Mouse (Mus musculus) neural tube, embryonic 14.5 days (tissue): ENCODE results near the gene Hist1h2bn. TPM values are rescaled to one million over a fixed set of nuclear protein-coding genes. Genes with fewer than 3 reads are reported as not detected.
"Not testable (repeated sequence)": the region's sequence is repeated elsewhere in the genome, so short reads cannot be mapped to it uniquely, and the experiment has no call there.

ENCODE experiments used
- ATAC-seq: fragments of 200-750 bp; cut with Nextera tagmentation; 2 replicates; pipeline ENCODE4 v1.8.0; 2017; ENCODE audit warnings: low read depth, mild to moderate bottlenecking, moderate TSS enrichment, moderate library complexity
- H3K27ac ChIP-seq: fragments of 300-500 bp; sonication (generic); 2 replicates; pipeline ENCODE4 v1.5.1; 2014; ENCODE audit warnings: low read depth, mild to moderate bottlenecking, control low read depth, low read length, moderate library complexity, mixed read lengths
- H3K27me3 ChIP-seq: fragments of 300-500 bp; sonication (generic); 2 replicates; pipeline ENCODE4 v1.6.1; 2014; ENCODE audit warnings: low read length; ENCODE audit not compliant: control insufficient read depth, insufficient read depth
- H3K36me3 ChIP-seq: fragments of 300-500 bp; sonication (generic); 2 replicates; pipeline ENCODE4 v1.6.1; 2014; ENCODE audit warnings: low read length, mixed read lengths; ENCODE audit not compliant: control insufficient read depth, insufficient read depth
- H3K4me1 ChIP-seq: fragments of 300-500 bp; sonication (generic); 2 replicates; pipeline ENCODE4 v1.6.1; 2014; ENCODE audit warnings: low read length; ENCODE audit not compliant: control insufficient read depth, insufficient read depth
- H3K4me2 ChIP-seq: fragments of 300-500 bp; sonication (generic); 2 replicates; pipeline ENCODE4 v1.6.1; 2014; ENCODE audit warnings: mild to moderate bottlenecking, low read depth, low read length, control low read depth
- H3K4me3 ChIP-seq: fragments of 300-500 bp; sonication (generic); 2 replicates; pipeline ENCODE4 v1.5.1; 2014; ENCODE audit warnings: low read depth, low read length, control low read depth, mixed read lengths
- H3K9ac ChIP-seq: fragments of 300-500 bp; sonication (generic); replicated peaks from 2 replicates; pipeline ENCODE4 v1.6.1; 2014; ENCODE audit warnings: low read depth, mild to moderate bottlenecking, control low read depth, low read length, mixed read lengths
- H3K9me3 ChIP-seq: fragments of 300-500 bp; sonication (generic); 2 replicates; pipeline ENCODE4 v1.6.1; 2016; ENCODE audit warnings: low read length; ENCODE audit not compliant: control insufficient read depth
- WGBS: fragments of 180-500 bp; shearing (Covaris S2); extraction: QIAGEN DNeasy Blood & Tissue Kit; methylation state at CpG from one replicate; pipeline ENCODE4 v1.1.7; 2014; 5-methylcytosine and 5-hydroxymethylcytosine counted together
- polyA plus RNA-seq: library from polyadenylated mRNA; unstranded; fragments of >200 nt; fragmentation: Nextera tagmentation; extraction: Ambion mirVana; gene quantifications from 2 replicates; pipeline ENCODE4 v1.2.1, GENCODE M21; 2014

Hist1h2bn gene
- polyA plus RNA-seq, 1 experiment from 2014 or later: 1.0 TPM

- under 1% methylated on average over 35 of the region's 63 CpGs for WGBS
- ATAC-seq: peak; percentile 95
- peak within 1 kb of the TSS; percentile 52 for H3K27ac ChIP-seq
- peak within 1 kb of the TSS; percentile 56 for H3K4me2 ChIP-seq
- peaks cover 23% of the 10 kb centered on the region for H3K4me1 ChIP-seq
- H3K9ac ChIP-seq, H3K27me3 ChIP-seq, H3K9me3 ChIP-seq, H3K36me3 ChIP-seq: not testable (repeated sequence)
- H3K4me3 ChIP-seq: peak within 1 kb of the TSS; percentile 29
Measured at GRCm38 (mm10) chr13:21786899-21787629, 33.1 kb downstream of the Hist1h2bn start, which contains the start of the genes Hist1h2an and Hist1h2bp. TSS of gene Hist1h2an (minus strand) at chr13:21787218. TSS of gene Hist1h2bp (plus strand) at chr13:21787461.

- H3K4me2 ChIP-seq: peak overlapping the region; percentile 56
- H3K4me1 ChIP-seq: peaks cover 16% of the 10 kb centered on the region
- no peaks in the 10 kb centered on the region for H3K36me3 ChIP-seq
- H3K27ac ChIP-seq: peak overlapping the region; percentile 5; the same call in 1 of the 2 replicates
- peak; percentile 29; the same call in 1 of the 2 replicates for ATAC-seq
- peak overlapping the region; percentile 29 for H3K4me3 ChIP-seq
- H3K27me3 ChIP-seq: no peaks in the 10 kb centered on the region
- no peaks in the 10 kb centered on the region for H3K9me3 ChIP-seq
- H3K9ac ChIP-seq: no peak overlapping the region
- WGBS: 12% methylated on average over 14 of the region's 21 CpGs
Measured at GRCm38 (mm10) chr13:21787760-21788593, 34.1 kb downstream of the Hist1h2bn start.

GRCm38 (mm10) chr13:21789925-21790324 lies 36.0 kb downstream of the Hist1h2bn start:
- Histone ChIP-seq H3K36me3 (no peaks in the 10 kb centered on the region), H3K9me3 (no peaks in the 10 kb centered on the region), H3K27ac (no peak overlapping the region), H3K4me3 (no peak overlapping the region), H3K27me3 (no peaks in the 10 kb centered on the region), H3K4me1 (peaks cover 12% of the 10 kb centered on the region), H3K9ac (no peak overlapping the region), H3K4me2 (no peak overlapping the region)
- no peak for ATAC-seq
- WGBS: 57% methylated on average over 6 of the region's 6 CpGs

GRCm38 (mm10) chr13:21790601-21791283 lies 36.8 kb downstream of the Hist1h2bn start:
- H3K4me2 ChIP-seq: peak overlapping the region; percentile 40
- H3K27ac ChIP-seq: no peak overlapping the region
- no peaks in the 10 kb centered on the region for H3K9me3 ChIP-seq
- 7% methylated on average over 17 of the region's 18 CpGs for WGBS
- H3K4me1 ChIP-seq: peaks cover 12% of the 10 kb centered on the region
- no peak for ATAC-seq
- H3K9ac ChIP-seq: no peak overlapping the region
- no peaks in the 10 kb centered on the region for H3K27me3 ChIP-seq
- no peaks in the 10 kb centered on the region for H3K36me3 ChIP-seq
- H3K4me3 ChIP-seq: no peak overlapping the region

- WGBS: 91% methylated on average over 7 of the region's 7 CpGs
Measured at GRCm38 (mm10) chr13:21795584-21795983, 41.7 kb downstream of the Hist1h2bn start.

GRCm38 (mm10) chr13:21797163-21797562 lies 43.2 kb downstream of the Hist1h2bn start:
- H3K9me3 ChIP-seq, H3K4me1 ChIP-seq, ATAC-seq, H3K27me3 ChIP-seq, H3K9ac ChIP-seq, H3K4me2 ChIP-seq, H3K36me3 ChIP-seq, H3K27ac ChIP-seq, H3K4me3 ChIP-seq: not testable (repeated sequence)

More at GRCm38 (mm10) chr13:21795584-21795983, 41.7 kb downstream of the Hist1h2bn start:
- H3K9me3 ChIP-seq: no peaks in the 10 kb centered on the region
- no peak overlapping the region for H3K9ac ChIP-seq
- no peaks in the 10 kb centered on the region for H3K4me1 ChIP-seq
- no peak overlapping the region for H3K27ac ChIP-seq
- no peaks in the 10 kb centered on the region for H3K27me3 ChIP-seq
- no peak overlapping the region for H3K4me3 ChIP-seq
- ATAC-seq: no peak
- H3K36me3 ChIP-seq: no peaks in the 10 kb centered on the region
- no peak overlapping the region for H3K4me2 ChIP-seq

- H3K36me3 ChIP-seq, H3K27me3 ChIP-seq, H3K4me2 ChIP-seq, H3K4me3 ChIP-seq, H3K27ac ChIP-seq, H3K9ac ChIP-seq, H3K9me3 ChIP-seq, H3K4me1 ChIP-seq: not testable (repeated sequence)
- peak; percentile 68; the same call in 1 of the 2 replicates for ATAC-seq
- no CpG with 5 or more reads among the region's 4 CpGs for WGBS
Measured at GRCm38 (mm10) chr13:21803058-21803457, 49.1 kb downstream of the Hist1h2bn start.
